Mouse (Mus musculus) testis, postnatal 14 days (tissue): ENCODE measurements at regions not wholly inside any gene's neighbourhood (a gene's known extent, or its start where the extent isn't known, plus 50 kb on each side); places are given as distances from the start of the nearest gene placed in this dataset.
"Not testable (repeated sequence)": the region's sequence is repeated elsewhere in the genome, so short reads cannot be mapped to it uniquely, and the experiment has no call there.

Source experiments
- DNase-seq: peaks from one replicate; pipeline ENCODE4 v3.0.0; 2021; ENCODE audit warnings: low spot score

- DNase-seq = peak; percentile 3
These were observed 77.5 kb downstream of the Gm15319 start for GRCm38 (mm10) chr8:20285523-20285922.

GRCm38 (mm10) chr8:20284856-20285255 lies 78.2 kb downstream of the Gm15319 start:
- DNase-seq = peak; percentile 15

- DNase-seq = peak; percentile 3
These were observed 79.9 kb downstream of the Gm15319 start for GRCm38 (mm10) chr8:20283141-20283540.

- not testable (repeated sequence) for DNase-seq
These were observed 81.7 kb downstream of the Gm15319 start for GRCm38 (mm10) chr8:20281201-20281887.

GRCm38 (mm10) chr8:20277701-20278100 lies 85.3 kb downstream of the Gm15319 start:
- not testable (repeated sequence) for DNase-seq

DNA sequence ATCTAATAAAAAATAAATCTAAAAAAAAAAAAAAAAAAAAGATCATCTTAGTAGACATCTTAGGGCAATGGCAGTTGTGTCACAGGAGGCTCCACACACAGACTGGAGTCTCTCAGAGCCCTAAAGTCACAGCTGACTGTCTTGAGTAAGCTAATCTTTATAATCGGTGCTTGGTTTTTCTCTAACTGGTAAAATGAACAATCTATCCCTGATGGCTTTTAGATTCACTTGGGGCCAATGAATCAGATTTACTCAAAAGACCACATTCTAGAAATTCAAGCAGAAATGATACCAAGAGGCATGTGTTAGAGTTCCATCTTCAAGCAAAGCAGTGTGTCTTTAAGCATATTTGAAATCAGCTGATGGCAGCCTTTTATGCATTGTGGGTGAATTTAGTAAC lies 86.3 kb downstream of the Gm15319 start:
- DNase-seq = not testable (repeated sequence)

DNA sequence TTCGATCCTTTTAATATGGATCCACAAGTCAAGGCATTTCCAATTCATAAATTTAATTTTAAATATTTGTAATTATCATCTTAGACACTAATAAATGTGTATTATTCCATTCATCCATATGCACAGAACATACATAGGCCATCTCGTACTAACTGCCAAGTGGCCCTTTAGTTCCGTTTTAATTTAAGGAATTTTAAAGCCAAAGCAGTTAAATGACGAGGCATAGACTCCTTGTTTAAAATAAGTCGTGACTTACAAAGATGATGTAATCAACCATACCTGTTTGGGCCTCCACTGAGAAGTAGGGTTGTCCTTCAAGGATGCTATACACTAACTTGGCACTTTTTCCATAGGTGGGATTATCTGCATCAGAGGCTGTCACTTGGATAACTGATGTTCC lies 89.2 kb downstream of the Gm15319 start:
- DNase-seq = not testable (repeated sequence)

DNA sequence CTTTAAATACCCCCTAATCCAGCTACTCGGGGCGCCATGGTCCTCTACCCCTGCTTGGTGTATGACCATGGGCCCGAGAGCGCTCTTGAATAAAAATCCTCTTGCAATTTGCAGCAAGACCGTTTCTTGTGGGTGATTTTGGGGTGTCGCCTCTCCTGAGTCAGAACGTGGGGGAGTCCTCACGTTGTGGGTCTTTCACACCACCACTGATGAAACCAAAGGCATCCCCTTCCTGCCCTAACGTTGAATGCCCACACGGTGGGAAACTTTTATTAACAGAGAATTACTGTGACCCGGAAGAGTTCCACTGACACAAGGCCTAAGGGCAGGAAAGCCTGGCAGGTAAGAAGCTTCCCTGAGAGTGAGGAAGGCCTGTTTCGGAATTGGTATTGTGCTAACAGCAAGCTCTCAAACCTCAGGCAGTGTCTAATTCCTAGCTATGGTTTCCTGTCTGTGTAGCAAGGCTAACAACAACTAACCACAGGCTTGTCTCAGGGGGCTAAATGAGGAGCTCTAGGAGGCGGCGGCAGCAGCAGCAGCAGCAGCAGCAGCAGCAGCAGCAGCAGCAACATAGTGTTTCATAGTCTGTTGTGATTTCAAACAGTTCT lies 95.4 kb downstream of the Gm15319 start:
- DNase-seq = not testable (repeated sequence)

DNA sequence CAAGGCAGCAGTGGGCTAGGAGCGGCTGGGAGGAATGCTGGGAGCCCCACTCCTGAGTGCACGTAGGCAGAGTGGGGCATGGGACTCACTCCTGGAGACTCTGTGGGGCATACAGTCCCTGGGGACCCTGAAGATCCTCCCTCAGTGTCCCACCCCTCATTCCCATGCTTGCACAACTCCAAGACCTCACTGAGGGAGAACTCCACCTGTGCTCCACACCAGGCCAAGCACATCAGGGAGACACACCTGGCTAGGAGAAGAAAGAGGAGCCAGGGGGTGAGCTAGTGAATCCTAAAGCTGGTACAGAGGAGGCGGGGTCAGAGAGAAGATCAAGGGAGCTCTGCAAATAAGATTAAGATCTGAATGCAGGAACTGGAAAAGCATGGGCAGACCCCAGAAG lies 96.2 kb downstream of the Gm15319 start:
- DNase-seq = peak; percentile 26

DNA sequence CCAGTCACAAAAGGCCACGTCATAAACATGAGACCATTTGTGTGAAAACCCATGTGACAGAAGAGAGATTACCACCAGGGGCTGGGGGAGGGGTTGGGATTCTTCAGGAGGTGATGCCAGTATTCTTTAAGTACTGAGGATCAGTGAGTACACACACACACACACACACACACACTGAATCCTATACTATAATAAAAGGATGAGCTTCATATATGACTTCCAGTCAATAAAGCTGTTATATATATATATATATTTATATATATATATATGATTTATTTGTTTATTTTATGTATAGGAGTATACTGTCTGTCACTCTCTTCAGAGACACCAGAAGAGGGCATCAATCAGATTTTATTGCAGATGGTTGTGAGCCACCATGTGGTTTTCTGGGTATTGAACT lies 98.4 kb downstream of the Gm15319 start:
- not testable (repeated sequence) for DNase-seq

GRCm38 (mm10) chr8:20264106-20264505 lies 98.9 kb downstream of the Gm15319 start:
- DNase-seq = peak; percentile 39

GRCm38 (mm10) chr8:20262847-20263570 lies 100.0 kb downstream of the Gm15319 start:
- DNase-seq = peak; percentile 24

GRCm38 (mm10) chr8:20262253-20262652 lies 100.8 kb downstream of the Gm15319 start:
- DNase-seq = not testable (repeated sequence)

DNA sequence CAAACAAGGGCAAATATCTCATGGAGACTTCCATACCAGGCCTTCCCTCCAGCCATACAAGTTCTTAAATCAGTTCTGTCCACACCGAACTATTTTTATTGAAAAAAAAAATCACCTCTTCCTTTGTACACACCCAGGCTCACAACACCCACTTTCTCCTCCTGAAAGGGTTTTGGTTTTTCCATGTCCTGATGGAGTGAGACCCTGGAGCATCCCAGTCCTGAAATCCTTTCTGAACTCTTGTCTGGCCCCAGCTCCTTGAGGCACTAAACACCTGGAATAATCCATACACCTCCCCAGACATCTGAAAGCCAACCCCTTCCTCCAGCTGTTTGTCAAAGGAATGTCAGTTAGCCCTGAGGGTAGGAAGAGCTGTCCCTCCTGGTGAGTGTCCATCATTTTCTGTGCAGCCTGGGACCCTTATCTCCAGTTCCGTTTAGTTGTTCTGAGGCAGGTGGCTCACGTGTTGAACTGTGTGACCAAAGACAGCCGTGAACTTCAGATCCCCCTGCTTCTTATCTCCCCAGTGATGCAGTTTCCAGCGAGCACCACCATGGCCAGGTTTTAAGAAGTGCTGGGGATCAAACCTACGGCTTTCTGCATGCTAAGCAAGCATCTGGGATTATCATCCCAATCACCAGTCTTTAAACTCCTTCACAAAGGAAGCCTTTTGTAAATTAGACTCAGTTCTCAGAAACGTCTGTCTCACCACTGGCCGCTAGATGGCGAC lies 101.4 kb downstream of the Gm15319 start:
- not testable (repeated sequence) for DNase-seq

DNA sequence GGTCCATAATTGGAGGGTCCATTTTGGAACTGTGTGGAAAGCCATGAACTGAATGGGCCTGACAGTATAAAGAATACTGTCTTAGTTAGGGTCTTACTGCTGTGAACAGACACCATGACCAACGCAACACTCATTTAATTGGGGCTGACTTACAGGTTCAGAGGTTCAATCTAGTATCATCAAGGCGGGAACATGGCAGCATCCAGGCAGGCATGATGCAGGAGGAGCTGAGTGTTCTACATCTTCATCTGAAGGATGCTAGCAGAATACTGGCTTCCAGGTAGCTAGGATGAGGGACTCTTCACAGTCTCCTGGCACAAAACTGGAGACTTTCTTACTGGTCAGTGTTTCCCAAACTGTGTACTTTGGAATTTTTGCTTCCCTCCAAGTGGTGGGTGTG lies 102.0 kb downstream of the Gm15319 start:
- DNase-seq = peak; percentile 53

DNA sequence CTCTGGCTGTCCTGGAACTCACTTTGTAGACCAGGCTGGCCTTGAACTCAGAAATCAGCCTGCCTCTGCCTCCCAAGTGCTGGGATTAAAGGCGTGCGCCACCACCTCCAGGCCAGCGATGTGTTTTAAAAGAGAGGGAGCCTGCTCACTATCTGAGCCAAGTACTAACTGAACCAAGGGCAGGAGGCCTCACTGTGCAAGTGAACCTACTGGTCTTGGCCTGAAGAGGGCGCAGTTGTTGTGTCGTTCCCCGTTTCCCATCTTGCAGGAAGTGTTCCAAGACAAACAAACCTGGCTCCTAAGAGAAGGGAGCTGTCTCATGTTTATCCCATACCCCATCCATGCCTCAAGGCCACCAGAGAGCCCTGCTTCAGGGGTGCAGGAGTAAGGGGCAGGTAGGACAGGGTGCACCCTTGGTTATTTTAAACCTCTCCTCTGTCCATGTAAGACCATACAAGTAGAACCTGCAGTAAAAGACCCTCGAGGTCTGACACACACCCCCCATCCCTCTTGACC lies 102.8 kb downstream of the Gm15319 start:
- not testable (repeated sequence) for DNase-seq

DNA sequence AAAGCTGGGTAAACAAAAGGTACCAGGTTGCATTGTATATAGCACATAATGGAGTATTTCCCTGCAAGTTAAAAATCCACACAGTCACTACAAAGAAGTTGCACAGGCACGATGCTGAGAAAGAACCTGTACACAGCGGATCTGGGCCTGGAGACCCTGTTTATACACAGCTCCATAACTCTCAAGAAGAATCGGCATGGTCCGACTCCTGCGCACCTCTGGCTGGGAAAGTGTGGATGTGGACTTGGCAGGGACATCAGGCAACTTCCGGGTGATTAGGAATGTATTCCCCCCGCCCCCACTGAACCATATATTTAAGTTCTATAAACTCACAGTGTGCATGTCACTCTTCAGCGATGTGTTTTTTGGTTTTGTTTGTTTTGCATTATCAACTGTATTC lies 103.3 kb downstream of the Gm15319 start:
- not testable (repeated sequence) for DNase-seq
